Mouse (Mus musculus) mouse embryonic stem cell (cell line): ENCODE results near the gene Mex3a.

ENCODE experiments used
- in situ Hi-C, 2 experiments: fragments of 300-500 bp; cut with MboI; formaldehyde crosslinking; loops; 1 replicate in 1 of 2; 3 replicates in 1 of 2; pipeline ENCODE4 v1.14.3; 2019 to 2020; ENCODE audit warnings: low sequenced_read_pairs in 2 of 2, low pct_unique_long_range_greater_than_20kb in 1 of 2, mixed read lengths in 1 of 2; ENCODE audit not compliant: unreplicated experiment in 1 of 2

The Mex3a gene

DNA sequence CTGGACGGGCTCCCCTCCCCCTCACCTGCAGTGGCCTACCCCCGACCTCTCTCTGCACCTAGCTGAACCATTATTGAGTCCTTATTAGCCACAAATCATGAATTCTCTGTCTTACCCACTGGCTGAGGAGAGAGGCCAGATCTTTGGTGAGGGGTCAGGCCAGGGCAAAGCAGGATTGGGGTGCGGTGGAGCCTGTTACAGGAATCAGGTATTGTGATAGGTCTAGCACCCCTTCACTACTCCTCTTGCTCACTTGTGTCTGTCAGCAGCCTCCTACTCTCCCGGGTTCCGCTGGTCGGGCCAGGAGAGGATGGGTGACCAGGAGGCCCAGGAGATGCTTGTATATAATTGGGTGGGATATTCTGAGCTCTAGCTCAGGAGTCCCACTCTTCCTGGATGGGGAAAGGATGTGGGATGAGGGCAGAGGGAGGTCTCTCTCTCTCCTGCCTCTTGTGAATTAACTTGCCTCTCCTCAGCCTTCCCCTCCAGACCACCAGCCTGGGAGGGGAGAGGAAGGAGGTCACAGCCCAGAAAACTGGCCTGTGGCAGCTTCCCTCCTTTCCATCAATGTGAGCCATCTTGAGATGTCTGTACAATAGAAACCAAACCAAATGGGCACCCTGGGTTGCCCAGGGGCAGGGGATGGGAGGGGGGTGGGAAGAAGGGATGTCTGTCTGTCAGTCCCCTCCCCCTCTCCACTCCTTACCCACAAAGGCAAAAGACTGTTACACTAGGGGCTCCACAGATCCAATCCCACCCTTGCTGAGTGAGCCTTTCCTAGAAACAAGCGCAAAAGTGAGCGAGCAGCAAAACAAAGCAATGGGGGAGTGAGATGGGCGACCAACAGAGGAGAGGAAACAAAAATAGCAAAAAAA lies 6.3 kb downstream of the Mex3a start:
- in situ Hi-C loops, result no loop called here

GRCm38 (mm10) chr3:88539397-88539796 lies 7.2 kb downstream of the Mex3a start:
- in situ Hi-C loops, result no loop called here

DNA sequence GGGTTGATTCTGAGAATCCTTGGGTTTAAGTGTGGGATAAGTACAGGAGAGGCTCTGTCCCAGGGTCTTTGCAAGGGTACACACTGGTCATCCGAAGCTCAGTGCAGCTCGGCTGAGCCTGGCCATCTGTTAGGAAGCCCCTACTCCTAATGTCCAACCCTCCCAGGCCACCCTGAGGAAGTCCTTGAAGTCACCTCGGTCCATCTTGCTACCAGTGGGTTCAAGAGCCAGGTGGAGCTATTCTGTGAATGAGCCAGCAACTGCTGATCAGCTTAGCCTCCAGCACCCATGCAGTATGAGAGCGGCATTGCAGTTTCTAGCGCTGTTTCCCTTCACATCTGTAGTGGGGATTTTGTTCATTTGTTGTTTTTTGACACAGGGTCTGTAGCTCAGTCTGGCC lies 7.9 kb downstream of the Mex3a start:
- in situ Hi-C loops, result loop anchor here in 1 of 2 experiments (10.0 kb wide), 1 partner anchor 95 kb away; no protein-coding TSS in a partner anchor

DNA sequence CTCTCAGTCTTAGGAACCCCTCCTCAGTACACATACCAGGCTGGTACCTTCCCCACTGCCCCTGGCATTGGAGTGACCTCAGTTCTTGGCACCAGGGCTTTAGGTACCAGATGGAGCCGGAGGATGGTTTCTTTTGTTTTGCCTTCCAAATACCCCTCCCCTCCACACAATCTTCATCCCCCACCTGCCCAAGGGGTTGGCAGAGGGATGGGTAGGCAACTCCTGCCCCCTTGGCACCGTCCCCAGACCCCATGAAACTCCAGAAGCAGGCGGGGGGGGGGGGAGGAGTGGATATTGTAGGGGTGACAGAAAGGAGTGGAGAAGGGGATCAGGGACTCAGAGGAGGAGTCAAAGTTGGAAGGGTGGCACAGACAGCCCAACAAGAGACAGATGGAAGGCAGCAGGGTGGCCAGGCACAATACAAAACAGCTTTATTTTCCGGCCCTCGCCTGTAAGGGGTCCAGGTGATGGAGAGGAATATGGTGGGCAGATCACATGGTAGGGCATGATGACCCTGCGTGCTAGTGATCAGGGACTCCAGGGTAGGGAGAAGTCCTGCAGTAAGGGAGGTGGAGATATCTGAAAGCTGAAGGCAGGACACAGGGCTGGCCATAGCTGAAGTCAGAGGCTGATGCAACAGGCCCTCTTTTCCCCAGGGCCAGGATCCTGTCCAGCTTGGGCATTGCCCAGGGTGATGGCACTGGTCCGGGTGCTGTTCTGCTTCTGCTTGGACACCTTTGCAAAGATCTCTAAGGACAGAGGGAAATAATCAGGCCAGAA lies 9.6 kb downstream of the Mex3a start:
- in situ Hi-C loops, result loop anchor here in 1 of 2 experiments (10.0 kb wide), 1 partner anchor 93 kb away; no protein-coding TSS in a partner anchor

DNA sequence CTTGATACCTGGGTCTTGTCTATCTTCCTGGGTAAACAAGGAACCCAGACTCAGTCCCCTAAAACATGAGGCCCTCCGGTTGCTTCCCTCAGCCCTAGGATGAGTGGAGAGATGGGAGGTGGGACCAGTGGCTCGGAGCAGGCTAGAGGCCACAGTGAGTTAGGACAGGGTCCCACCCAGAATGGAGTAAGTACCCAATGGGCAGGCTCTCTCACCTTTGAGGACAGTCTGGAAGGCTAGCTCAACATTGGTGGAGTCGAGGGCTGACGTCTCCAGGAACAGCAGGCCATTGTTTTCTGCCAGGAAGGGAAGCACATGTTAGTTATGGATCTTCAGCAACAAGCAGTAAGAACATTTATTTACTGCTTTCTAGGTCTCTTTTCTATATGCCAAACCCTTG lies 10.3 kb downstream of the Mex3a start:
- in situ Hi-C loops, result loop anchor here in 1 of 2 experiments (10.0 kb wide), 1 partner anchor 92 kb away; no protein-coding TSS in a partner anchor

- in situ Hi-C loops, result loop anchor here in 1 of 2 experiments (10.0 kb wide), 1 partner anchor 92 kb away; no protein-coding TSS in a partner anchor
Observed at GRCm38 (mm10) chr3:88543174-88543573, 11.0 kb downstream of the Mex3a start.

DNA sequence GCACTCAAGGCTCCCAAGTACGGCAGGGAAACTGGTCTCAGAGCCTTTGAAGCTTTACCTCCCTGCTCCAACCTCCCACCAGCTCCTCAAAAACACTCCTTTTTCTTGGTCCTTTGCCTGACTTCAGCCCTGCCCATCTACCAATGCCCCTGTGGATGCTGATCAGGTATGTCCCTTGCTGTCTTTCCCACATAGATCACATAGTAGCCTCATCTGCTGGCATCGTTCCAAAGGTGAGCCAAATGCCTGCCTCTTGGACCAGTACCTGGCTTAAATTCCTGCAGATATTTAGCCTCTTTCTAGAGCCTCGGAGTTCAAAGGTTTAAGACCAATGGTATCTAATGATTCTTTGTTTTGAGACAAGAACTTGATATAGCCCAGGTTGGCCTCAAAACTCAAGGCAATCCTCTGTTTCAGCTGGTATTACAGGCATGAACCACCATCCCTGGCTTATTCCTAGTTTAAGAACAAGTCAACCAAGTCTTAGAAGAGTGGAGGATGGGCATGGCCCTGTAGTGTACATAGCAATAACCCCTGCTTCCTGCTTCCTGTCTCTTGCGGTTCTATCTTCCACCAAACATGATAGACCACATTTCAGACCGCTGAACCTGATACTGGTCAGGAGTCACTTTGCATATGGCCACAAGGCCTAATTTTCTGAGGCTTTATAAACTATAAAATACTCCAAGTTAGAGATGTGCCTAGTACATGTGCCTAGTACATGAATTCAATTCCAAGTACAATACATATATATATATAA lies 11.6 kb downstream of the Mex3a start:
- in situ Hi-C loops, result loop anchor here in 1 of 2 experiments (10.0 kb wide), 1 partner anchor 91 kb away; no protein-coding TSS in a partner anchor

DNA sequence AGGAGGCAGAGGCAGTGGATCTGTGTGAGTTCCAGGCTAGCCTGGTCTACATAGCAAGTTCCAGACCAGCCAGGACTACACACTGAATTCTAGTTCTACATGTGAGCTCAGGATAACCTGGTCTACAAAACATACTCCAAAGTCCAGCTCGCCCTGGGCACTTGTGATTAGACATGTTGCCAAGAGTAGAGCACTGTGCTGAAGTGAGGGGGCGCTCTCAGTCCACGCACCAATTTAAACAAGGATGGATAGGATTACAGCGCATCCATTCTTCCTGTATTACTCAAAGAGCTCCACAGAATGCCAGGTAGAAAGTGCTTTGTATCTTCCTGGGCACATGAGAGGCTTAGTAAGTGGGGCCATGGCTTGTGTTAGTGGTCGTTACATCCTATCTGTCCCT lies 12.3 kb downstream of the Mex3a start:
- in situ Hi-C loops, result loop anchor here in 1 of 2 experiments (10.0 kb wide), 1 partner anchor 90 kb away; no protein-coding TSS in a partner anchor

GRCm38 (mm10) chr3:88544955-88545591 lies 12.9 kb downstream of the Mex3a start:
- in situ Hi-C loops, result loop anchor here in 1 of 2 experiments (10.0 kb wide), 1 partner anchor 90 kb away; no protein-coding TSS in a partner anchor

DNA sequence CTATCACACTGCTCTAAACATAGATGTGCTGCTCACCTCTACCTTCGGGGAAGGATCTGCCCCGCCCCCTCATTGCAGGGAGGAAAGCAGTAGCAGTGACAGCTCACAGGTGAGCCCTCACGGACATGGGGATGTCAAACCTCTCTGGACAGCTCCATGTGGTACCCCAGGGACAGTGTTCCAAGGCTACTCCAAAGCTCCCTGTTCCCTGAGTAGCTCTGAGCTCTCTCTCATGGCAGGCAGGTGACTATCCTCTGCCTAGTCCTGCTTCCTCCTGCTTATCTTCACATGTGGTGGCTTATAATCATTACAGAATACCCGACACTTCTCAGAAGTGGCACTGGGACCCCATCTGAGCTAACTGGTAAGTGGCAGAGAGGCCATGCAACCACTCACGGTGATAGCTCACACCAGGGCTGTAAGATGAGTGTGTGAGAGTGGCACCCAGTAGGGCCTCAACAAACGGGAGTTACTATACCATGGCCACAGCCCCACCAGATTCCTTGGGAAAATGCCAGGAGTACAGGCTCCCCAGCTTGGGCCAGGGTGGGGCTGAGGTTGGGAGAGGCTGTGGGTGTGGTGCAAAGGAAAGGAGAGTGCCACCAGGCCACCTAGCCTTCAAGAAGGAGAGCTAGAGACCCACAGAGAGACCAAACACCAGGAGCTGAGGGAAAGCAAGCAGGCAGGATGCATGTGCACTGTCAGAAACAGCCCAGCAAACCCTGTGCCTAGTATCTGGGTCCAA lies 14.7 kb downstream of the Mex3a start:
- in situ Hi-C loops, result loop anchor here in 1 of 2 experiments (10.0 kb wide), 1 partner anchor 88 kb away; no protein-coding TSS in a partner anchor

DNA sequence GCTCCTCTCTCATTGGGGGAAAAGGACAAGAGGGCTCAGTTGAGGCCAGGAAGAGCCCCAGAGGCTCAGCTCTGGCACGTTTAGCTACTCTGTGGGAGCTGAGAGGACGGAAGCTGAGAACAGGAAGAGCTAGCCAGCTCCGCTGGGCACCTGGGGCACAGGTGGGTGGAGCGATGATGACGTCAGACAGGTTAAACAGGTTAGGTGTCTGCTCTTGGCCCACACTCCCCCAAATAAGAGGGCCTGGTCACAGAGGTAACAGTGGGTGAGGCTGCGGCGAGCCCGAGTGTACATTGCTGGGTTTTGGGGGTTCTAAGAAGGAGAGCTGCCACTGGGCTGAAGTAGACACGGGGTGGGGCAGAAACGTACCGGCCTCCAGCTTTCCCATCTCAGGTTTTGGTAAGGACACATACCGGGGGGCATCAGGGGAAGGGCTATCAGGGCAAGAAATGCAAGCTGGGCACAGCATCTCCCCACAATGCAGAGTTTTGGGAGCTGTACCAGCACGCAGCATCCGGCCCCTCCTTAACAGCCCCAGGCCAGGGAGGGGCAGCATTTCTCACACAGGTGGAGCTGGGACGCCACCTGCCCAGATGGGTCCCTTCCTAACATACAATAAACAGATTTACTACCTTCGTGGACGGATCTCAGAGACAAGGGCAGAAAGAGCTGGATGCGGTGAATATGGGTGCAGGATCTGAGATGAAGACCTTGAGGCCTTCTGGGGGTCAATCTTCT lies 16.2 kb downstream of the Mex3a start, which contains the start of gene Rab25:
Gene Rab25 (minus strand): TSS at position 121 of the 738 bp plus-strand sequence.
- in situ Hi-C loops, result loop anchor here in 1 of 2 experiments (10.0 kb wide), 1 partner anchor 86 kb away; no protein-coding TSS in a partner anchor

GRCm38 (mm10) chr3:88551586-88551985 lies 19.4 kb downstream of the Mex3a start:
- in situ Hi-C loops, result no loop called here

GRCm38 (mm10) chr3:88552082-88552645 lies 20.0 kb downstream of the Mex3a start:
- in situ Hi-C loops, result no loop called here

DNA sequence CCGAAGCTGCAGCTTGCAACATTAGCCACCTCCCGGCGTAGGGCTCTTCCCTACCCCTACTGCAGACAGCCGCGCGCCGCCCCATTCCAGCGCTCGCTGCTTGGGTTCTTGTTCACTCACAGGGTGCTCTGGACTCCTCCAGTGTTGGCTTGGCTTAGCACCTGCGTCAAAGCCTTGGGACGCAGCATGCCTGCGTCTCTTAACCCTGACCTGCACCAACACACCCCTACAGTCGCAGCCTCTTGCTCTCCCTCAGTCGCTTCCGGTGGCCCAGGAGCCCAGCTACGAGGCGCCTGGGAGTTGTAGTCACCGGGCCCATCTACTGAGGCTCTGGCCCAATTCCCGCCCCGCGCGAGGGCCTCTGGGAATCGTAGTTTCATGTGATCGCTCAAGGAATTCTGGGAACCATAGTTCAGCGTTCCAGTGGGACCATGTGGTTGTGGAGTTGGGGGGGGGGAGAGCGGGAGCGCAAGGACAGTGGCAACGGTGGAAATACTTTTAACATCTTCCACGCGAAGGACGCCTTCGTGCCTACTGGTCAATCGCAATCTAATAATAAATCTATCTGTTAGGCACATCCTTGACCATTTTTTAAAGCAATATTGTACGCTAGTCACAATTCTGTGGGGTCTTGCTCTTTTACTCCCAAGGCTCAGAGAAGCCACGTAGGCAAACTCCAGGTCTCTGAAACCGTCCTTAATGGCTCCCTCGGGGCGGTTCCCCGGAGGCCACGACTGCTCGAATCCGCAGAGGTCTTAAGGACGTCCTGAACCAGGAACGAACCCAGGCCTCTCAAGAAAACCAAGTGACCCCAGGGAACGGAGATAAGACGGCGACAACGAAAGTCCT lies 20.7 kb downstream of the Mex3a start, which contains the start of gene Lamtor2:
Gene Lamtor2 (minus strand): TSS at position 399 of the 849 bp plus-strand sequence.
- in situ Hi-C loops, result no loop called here

GRCm38 (mm10) chr3:88553525-88553879 lies 21.3 kb downstream of the Mex3a start, which contains the start of gene Ubqln4:
Gene Ubqln4, plus strand, starts transcription at chr3:88553758.
- in situ Hi-C loops, result no loop called here
